Mouse (Mus musculus): Measurements from ENCODE around the gene Galnt15. TPM values are rescaled to one million over a fixed set of nuclear protein-coding genes. Genes with fewer than 3 reads are reported as not detected.
"Not testable (repeated sequence)": the region's sequence is repeated elsewhere in the genome, so short reads cannot be mapped to it uniquely, and the experiment has no call there.

Galnt15 gene
- total RNA-seq, 1 experiment from 2014 or later: 8.9 TPM

- DNase-seq: peak; percentile 87
Measured at GRCm38 (mm10) chr14:32036482-32036881, 7.7 kb downstream of the Galnt15 start.

- no peak for DNase-seq
Measured at GRCm38 (mm10) chr14:32037661-32038252, 9.0 kb downstream of the Galnt15 start.

GRCm38 (mm10) chr14:32042108-32042507, 13.3 kb downstream of the Galnt15 start:
- no peak for DNase-seq

- DNase-seq: no peak
Measured at GRCm38 (mm10) chr14:32046357-32046756, 17.6 kb downstream of the Galnt15 start.

DNA sequence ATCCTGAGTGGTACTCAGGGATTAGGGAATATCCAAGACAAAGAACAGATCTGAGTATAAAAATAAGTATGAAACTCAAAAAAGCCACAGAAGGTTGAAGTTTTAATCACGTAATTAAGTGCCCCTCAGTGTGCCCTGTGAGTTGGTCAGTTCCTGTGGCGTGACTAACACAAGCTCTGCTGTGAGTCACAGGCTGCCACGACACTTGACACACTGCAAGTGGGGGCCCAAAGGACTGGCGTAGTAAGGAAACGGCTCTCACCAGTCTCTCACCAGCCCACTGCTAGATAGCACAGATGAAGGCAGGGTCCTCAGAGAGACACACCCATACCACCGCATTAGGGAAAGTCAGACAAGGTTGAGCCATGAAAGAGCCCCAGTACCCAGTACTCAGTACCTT, 21.4 kb downstream of the Galnt15 start:
- peak; percentile 34 for DNase-seq

GRCm38 (mm10) chr14:32053895-32054294, 25.1 kb downstream of the Galnt15 start:
- DNase-seq: no peak

DNA sequence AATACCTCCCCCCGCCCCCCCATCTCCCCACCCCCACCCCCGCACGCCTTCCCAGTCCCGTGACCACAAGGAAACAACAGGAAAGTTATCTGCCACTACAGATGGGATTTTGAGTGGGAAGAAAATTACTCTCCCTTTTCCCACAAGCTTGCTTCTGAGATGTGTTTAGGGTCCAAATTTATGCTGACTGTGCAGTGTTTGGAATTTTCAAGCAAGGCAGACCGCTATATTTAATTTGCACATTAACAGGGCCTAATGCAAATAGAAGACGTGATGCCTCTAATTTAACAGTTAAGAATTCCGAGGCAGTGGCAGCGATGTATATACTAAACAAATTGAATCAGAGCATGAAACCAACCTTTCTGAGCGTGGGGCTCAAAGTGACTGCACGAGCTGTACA, 26.0 kb downstream of the Galnt15 start:
- DNase-seq: no peak

- DNase-seq: no peak
Measured at GRCm38 (mm10) chr14:32055781-32056180, 27.0 kb downstream of the Galnt15 start.

DNA sequence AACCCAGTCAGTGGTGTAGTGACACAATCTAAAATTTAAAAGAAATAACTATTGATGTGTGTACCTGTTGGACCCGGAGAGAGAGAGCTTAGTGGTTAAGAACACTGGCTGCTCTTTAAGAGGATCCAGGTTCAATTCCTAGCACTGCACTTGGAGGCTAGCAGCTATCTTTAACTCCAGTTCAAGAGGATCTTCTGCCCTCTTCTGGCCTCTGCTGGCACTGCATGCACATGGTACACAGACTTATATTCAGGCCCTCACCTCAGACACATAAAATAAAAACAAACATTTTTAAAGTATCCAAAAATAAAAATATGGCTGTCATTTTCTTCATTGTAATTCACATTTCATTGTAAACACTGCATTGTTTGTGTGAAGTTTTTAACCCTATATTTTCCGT, 27.9 kb downstream of the Galnt15 start:
- DNase-seq: peak; percentile 40

- no peak for DNase-seq
Measured at GRCm38 (mm10) chr14:32057664-32058063, 28.9 kb downstream of the Galnt15 start.

GRCm38 (mm10) chr14:32061398-32061797, 32.6 kb downstream of the Galnt15 start:
- DNase-seq: no peak

- DNase-seq: no peak
Measured at GRCm38 (mm10) chr14:32072807-32073206, 44.0 kb downstream of the Galnt15 start.

GRCm38 (mm10) chr14:32073211-32073685, 44.5 kb downstream of the Galnt15 start:
- peak; percentile 76 for DNase-seq

- peak; percentile 47 for DNase-seq
Measured at GRCm38 (mm10) chr14:32073901-32074300, 45.1 kb downstream of the Galnt15 start.

GRCm38 (mm10) chr14:32076896-32077575, 48.2 kb downstream of the Galnt15 start:
- peak; percentile 83 for DNase-seq

DNA sequence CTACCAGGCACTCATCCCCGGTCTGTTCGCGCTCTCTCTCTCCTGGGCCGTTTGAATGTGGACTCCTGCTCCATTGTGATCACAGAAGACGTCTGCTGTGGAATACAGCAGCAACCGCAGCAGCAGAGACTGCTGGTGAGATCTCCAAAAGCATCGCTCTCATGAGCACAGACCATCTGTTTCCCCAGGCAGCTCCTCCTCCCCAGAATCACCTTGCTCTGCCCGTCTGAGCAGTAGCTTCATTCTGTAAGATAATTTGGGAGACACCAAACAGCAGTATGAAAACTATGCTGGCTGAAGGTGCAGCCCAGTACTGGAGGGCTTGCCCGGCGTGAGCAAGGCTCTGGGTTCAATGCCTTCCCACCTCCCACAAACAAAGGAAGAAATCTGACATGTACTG, 52.2 kb downstream of the Galnt15 start:
- no peak for DNase-seq

DNA sequence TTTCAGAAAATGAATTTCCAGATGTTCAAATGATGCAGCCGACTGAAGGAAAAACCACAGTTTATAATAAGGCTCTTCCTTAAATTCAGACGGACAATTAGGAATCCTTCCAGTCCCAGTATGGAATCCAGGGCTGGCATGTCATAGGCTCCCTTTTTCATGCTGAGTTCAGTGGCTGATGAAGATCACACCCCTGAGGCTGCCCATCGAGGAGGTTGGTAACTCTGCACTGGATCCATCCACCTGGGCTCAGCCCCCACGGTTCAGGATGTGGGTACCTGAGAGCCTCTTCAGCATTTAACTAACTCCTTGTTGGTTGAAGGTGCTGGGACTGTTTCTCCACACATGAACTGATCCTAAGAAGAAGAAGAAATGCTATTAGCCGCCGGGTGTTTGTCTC, 54.1 kb downstream of the Galnt15 start:
- no peak for DNase-seq

DNA sequence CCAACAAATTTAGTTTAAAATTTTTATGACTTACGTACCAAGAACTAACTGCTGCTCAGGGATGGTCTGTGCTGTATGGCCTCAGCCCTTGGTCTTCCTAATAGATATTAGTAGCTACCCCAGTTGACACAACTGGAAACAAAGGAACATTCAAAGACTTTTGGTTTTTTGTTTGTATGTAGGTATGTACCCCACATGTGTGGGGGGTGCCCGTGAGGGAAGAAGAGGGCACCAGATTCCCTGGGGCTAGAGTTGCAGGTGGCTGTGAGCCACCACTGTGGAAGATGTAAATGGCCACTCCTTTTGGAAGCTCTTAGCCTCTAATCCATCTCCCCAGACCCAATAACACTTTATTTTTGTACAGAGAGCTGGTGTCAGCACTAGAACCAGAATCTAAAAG, 54.7 kb downstream of the Galnt15 start:
- DNase-seq: no peak

DNA sequence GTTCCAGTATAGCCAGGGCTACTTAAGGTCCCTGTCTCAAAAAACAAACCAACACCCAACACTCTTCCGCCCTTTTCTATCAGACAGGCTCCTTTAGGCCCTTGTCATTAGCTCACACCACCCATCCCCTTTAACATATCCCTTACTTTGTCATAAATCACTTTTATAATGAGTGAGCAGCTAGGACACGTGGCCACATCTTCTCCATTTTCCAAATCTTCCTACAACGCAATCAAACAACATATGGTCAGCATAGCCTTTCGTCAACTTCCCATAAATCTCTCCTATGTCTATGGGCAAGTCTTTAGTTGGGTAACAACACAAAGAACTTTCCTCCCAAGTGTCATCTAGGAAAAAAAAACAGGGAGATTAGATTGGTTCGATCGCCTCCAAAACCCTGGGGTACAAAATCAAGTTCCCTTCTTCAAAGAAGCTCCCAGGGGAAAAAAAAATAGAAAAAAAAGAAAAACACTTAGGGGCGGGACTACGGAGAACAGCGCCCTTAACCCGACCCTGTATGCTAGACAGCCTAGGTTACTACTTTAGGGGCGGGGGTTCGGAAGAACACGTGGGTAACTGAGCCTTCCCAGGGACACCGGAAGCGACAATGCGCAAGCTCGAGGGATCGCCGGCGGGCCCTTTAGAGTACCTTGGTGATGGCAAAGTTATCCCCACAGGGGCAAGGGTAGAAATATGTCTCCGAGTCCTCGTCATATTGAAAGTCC, 56.1 kb downstream of the Galnt15 start, which contains the start of gene Oxnad1:
Oxnad1 (plus strand) TSS at position 614 of the 725 bp plus-strand sequence.
- peak; percentile 93 for DNase-seq

DNA sequence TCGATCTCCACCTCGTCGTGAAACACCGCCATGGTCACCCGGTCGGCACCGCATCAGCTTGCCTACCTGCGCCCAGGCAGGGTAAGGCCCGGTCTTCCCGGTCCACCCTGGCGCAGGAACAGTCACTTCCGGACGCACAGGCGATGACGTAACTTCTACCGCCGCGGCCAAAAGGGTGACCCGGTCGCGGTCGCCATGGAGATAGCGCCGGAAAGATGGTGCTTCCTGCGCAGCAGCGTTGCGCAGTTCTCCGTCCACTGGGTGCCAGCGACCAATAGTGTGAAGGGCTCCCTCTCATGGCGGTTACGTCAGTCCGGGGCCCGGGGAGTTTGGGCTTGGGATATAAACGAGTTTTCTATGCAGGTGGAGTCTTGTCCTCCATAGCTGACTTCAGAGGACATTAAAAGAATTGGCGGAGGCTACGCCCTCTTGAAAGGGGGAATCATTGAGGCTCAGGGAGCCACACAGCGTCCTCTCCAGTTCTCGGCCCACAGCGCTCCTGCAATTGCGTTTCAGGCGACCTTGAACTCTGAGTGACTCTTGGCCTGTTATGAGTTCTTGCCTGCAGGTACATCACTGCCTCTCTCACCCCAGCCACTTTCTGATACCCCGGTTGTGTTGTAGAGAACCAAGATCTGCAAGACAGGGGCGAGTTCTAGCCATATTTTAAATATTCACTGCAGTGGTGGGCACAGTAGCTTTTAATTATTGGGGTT, 56.9 kb downstream of the Galnt15 start, which contains the start of gene Dph3:
Dph3 (minus strand) TSS at position 244 of the 716 bp plus-strand sequence.
- peak; percentile 99 for DNase-seq

- no peak for DNase-seq
Measured at GRCm38 (mm10) chr14:32086226-32086625, 57.4 kb downstream of the Galnt15 start.

- not testable (repeated sequence) for DNase-seq
Measured at GRCm38 (mm10) chr14:32087584-32088248, 58.9 kb downstream of the Galnt15 start.
